In the genomic region with DNA sequence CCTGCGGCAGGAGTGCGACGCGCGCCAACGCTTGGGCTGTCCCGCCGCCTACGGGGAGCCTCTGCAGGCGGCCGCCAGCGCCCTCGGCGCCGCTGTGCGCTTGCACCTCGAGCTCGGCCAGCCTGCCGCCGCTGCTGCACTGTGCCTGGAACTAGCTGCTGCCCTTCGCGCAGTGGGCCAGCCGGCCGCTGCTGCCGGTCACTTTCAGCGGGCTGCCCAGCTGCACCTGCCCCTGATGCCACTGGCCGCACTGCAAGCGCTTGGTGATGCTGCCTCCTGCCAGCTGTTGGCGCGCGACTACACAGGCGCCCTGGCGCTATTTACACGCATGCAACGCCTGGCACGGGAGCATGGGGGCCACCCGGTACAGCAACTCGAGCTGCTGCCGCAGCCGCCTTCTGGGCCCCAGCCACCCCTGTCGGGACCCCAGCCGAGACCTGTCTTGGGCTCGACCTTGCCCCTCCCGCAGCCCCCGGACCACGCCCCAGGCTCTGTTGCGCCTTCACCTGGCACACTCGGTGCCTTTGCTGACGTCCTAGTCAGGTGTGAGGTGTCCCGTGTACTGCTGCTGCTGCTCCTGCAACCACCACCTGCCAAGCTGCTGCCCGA, we compare ENCODE assay signal across 8 mouse cellular contexts. TPM values are rescaled to one million over a fixed set of nuclear protein-coding genes. Genes with fewer than 3 reads are reported as not detected.
A peak's percentile ranks its signal among the peaks of the same experiment; 100 is the strongest.
DNase-seq lines count a peak whose midpoint lies in the region; ATAC-seq and TF ChIP-seq lines count a peak whose summit lies in the region.

No protein-coding gene starts in this region.

- peak; percentile 17; the same call in 1 of the 2 replicates for TF ChIP-seq CTCF in kidney, postnatal 0 days (IDR thresholded peaks at IDR 0.05; ENCODE audit: low read depth)
- TF ChIP-seq CTCF in liver, postnatal 0 days (IDR thresholded peaks at IDR 0.05; ENCODE audit: low read depth) = 0 out of 2 replicates have a peak, but pooled peaks have one; percentile 15

- H3K27me3 ChIP-seq in embryonic facial prominence, embryonic 13.5 days = peaks cover 15% of the 10 kb centered on the region
- H3K27me3 ChIP-seq in heart, embryonic 10.5 days (ENCODE audit: insufficient read depth, poor library complexity, severe bottlenecking) = peaks cover 18% of the 10 kb centered on the region
- no peaks in the 10 kb centered on the region for H3K27me3 ChIP-seq in kidney, postnatal 0 days (ENCODE audit: insufficient read depth, low read length)
- H3K27me3 ChIP-seq in liver, postnatal 0 days (ENCODE audit: insufficient read depth, low read length) = no peaks in the 10 kb centered on the region
- no peaks in the 10 kb centered on the region for H3K27me3 ChIP-seq in neural tube, embryonic 12.5 days (replicated peaks)
- no peaks in the 10 kb centered on the region for H3K27me3 ChIP-seq in stomach, embryonic 16.5 days (ENCODE audit: control insufficient read depth, insufficient read depth, low read length)

- peak; percentile 56 for ATAC-seq in embryonic facial prominence, embryonic 13.5 days (ENCODE audit: insufficient number of reproducible peaks, insufficient read depth, low FRiP score, low TSS enrichment, low read depth)
- peak; percentile 80 for ATAC-seq in kidney, postnatal 0 days (replicated peaks; ENCODE audit: low FRiP score, low read depth)
- ATAC-seq in liver, postnatal 0 days = peak; percentile 49
- peak; percentile 69 for ATAC-seq in neural tube, embryonic 12.5 days (ENCODE audit: low FRiP score, low read depth)
- ATAC-seq in stomach, embryonic 16.5 days (ENCODE audit: insufficient read depth, low FRiP score) = peak; percentile 56; the same call in 1 of the 2 replicates

- 25% methylated on average over 48 of the region's 51 CpGs for WGBS in embryonic facial prominence, embryonic 13.5 days
- WGBS in heart, embryonic 10.5 days = 18% methylated on average over 50 of the region's 51 CpGs
- WGBS in kidney, postnatal 0 days = 33% methylated on average over 46 of the region's 51 CpGs
- WGBS in liver, postnatal 0 days (ENCODE audit: insufficient replicate concordance) = 19% methylated on average over 31 of the region's 51 CpGs
- 21% methylated on average over 51 of the region's 51 CpGs for WGBS in neural tube, embryonic 12.5 days
- WGBS in stomach, embryonic 16.5 days = 9% methylated on average over 39 of the region's 51 CpGs

- H3K27ac ChIP-seq in embryonic facial prominence, embryonic 13.5 days = peak overlapping the region; percentile 82
- peak overlapping the region; percentile 89 for H3K27ac ChIP-seq in heart, embryonic 10.5 days
- H3K27ac ChIP-seq in kidney, postnatal 0 days = peak overlapping the region; percentile 92
- H3K27ac ChIP-seq in liver, postnatal 0 days (ENCODE audit: low read depth) = peak overlapping the region; percentile 86
- H3K27ac ChIP-seq in neural tube, embryonic 12.5 days = peak overlapping the region; percentile 82; the same call in 1 of the 2 replicates
- peak overlapping the region; percentile 89 for H3K27ac ChIP-seq in stomach, embryonic 16.5 days (ENCODE audit: low read length)

- peak overlapping the region; percentile 74 for H3K9ac ChIP-seq in embryonic facial prominence, embryonic 13.5 days
- peak overlapping the region; percentile 71 for H3K9ac ChIP-seq in kidney, postnatal 0 days (ENCODE audit: low read depth, low read length)
- peak overlapping the region; percentile 71 for H3K9ac ChIP-seq in liver, postnatal 0 days (replicated peaks)
- H3K9ac ChIP-seq in neural tube, embryonic 12.5 days = peak overlapping the region; percentile 69
- H3K9ac ChIP-seq in stomach, embryonic 16.5 days (ENCODE audit: low read length) = peak overlapping the region; percentile 77

- H3K4me2 ChIP-seq in embryonic facial prominence, embryonic 13.5 days = peak overlapping the region; percentile 80
- H3K4me2 ChIP-seq in kidney, postnatal 0 days (ENCODE audit: low read length) = peak overlapping the region; percentile 70
- H3K4me2 ChIP-seq in liver, postnatal 0 days (ENCODE audit: low read depth, low read length) = peak overlapping the region; percentile 82
- peak overlapping the region; percentile 81 for H3K4me2 ChIP-seq in neural tube, embryonic 12.5 days (replicated peaks)
- peak overlapping the region; percentile 66 for H3K4me2 ChIP-seq in stomach, embryonic 16.5 days (ENCODE audit: low read depth, low read length)

- H3K4me1 ChIP-seq in embryonic facial prominence, embryonic 13.5 days = no peaks in the 10 kb centered on the region
- no peaks in the 10 kb centered on the region for H3K4me1 ChIP-seq in heart, embryonic 10.5 days
- H3K4me1 ChIP-seq in kidney, postnatal 0 days (replicated peaks; ENCODE audit: insufficient read depth, low read length) = no peaks in the 10 kb centered on the region
- H3K4me1 ChIP-seq in liver, postnatal 0 days (ENCODE audit: insufficient read depth) = peaks cover 4% of the 10 kb centered on the region; the same call in 1 of the 2 replicates
- no peaks in the 10 kb centered on the region for H3K4me1 ChIP-seq in neural tube, embryonic 12.5 days
- H3K4me1 ChIP-seq in stomach, embryonic 16.5 days (ENCODE audit: control insufficient read depth, insufficient read depth, low read length) = no peaks in the 10 kb centered on the region

- no peak for TF ChIP-seq EP300 in liver, postnatal 0 days (IDR thresholded peaks at IDR 0.05; ENCODE audit: low read depth)

- no peaks in the 10 kb centered on the region for H3K36me3 ChIP-seq in embryonic facial prominence, embryonic 13.5 days
- H3K36me3 ChIP-seq in heart, embryonic 10.5 days = no peaks in the 10 kb centered on the region
- H3K36me3 ChIP-seq in kidney, postnatal 0 days (ENCODE audit: insufficient read depth, low read length) = no peaks in the 10 kb centered on the region
- no peaks in the 10 kb centered on the region for H3K36me3 ChIP-seq in liver, postnatal 0 days (replicated peaks; ENCODE audit: insufficient read depth, low read length)
- H3K36me3 ChIP-seq in neural tube, embryonic 12.5 days = no peaks in the 10 kb centered on the region
- H3K36me3 ChIP-seq in stomach, embryonic 16.5 days (ENCODE audit: control insufficient read depth, insufficient read depth, low read length) = no peaks in the 10 kb centered on the region

- H3K9me3 ChIP-seq in embryonic facial prominence, embryonic 13.5 days = no peaks in the 10 kb centered on the region
- no peaks in the 10 kb centered on the region for H3K9me3 ChIP-seq in heart, embryonic 10.5 days
- H3K9me3 ChIP-seq in kidney, postnatal 0 days (replicated peaks; ENCODE audit: low read length) = no peaks in the 10 kb centered on the region
- H3K9me3 ChIP-seq in liver, postnatal 0 days (ENCODE audit: low read length) = no peaks in the 10 kb centered on the region
- H3K9me3 ChIP-seq in neural tube, embryonic 12.5 days = no peaks in the 10 kb centered on the region
- no peaks in the 10 kb centered on the region for H3K9me3 ChIP-seq in stomach, embryonic 16.5 days (replicated peaks; ENCODE audit: control insufficient read depth, low read length)

- peak overlapping the region; percentile 57 for H3K4me3 ChIP-seq in embryonic facial prominence, embryonic 13.5 days
- H3K4me3 ChIP-seq in heart, embryonic 10.5 days = peak overlapping the region; percentile 72
- peak overlapping the region; percentile 59 for H3K4me3 ChIP-seq in kidney, postnatal 0 days (replicated peaks; ENCODE audit: low read depth, low read length)
- H3K4me3 ChIP-seq in liver, postnatal 0 days (ENCODE audit: low read depth, low read length) = peak overlapping the region; percentile 64
- H3K4me3 ChIP-seq in neural tube, embryonic 12.5 days = peak overlapping the region; percentile 59
- peak overlapping the region; percentile 63 for H3K4me3 ChIP-seq in stomach, embryonic 16.5 days (replicated peaks; ENCODE audit: low read length)

- DNase-seq in 3134 (ENCODE audit: extremely low read depth, insufficient read length, low spot score) = peak; percentile 79
- peak; percentile 64 for DNase-seq in adrenal gland, postnatal 10 days
- peak; percentile 76 for DNase-seq in heart, embryonic 10.5 days (ENCODE audit: low spot score)
- DNase-seq in kidney, postnatal 0 days (ENCODE audit: low spot score) = peak; percentile 27
- peak; percentile 49 for DNase-seq in liver, postnatal 0 days

RNA-seq across cellular contexts. Expression of a gene that starts 0.6 kb away (rescaled TPM):
- 1 to 10 TPM; 7.3 to 7.8 TPM for total RNA-seq in adrenal gland, postnatal 10 days (2021)
- polyA plus RNA-seq in embryonic facial prominence, embryonic 13.5 days (2015; fragmentation: Nextera tagmentation; extraction: Ambion mirVana) = 8.8 and 9.3 TPM in 2 replicates
- polyA plus RNA-seq in heart, embryonic 10.5 days (2016; fragmentation: Nextera tagmentation; extraction: Ambion mirVana) = 7.6 and 8.1 TPM in 2 replicates
- 15.1 and 16.6 TPM in 2 replicates for polyA plus RNA-seq in kidney, postnatal 0 days (2015; fragmentation: Nextera tagmentation; extraction: Ambion mirVana)
- 5.6 and 5.7 TPM in 2 replicates for polyA plus RNA-seq in liver, postnatal 0 days (2015; fragmentation: Nextera tagmentation; extraction: Ambion mirVana)
- polyA plus RNA-seq in neural tube, embryonic 12.5 days (2016; fragmentation: Nextera tagmentation; extraction: Ambion mirVana) = 23.9 and 26.1 TPM in 2 replicates
- polyA plus RNA-seq in stomach, embryonic 16.5 days (2015; fragmentation: Nextera tagmentation; extraction: Ambion mirVana) = 12.8 and 14.7 TPM in 2 replicates

RNA-seq across cellular contexts. Expression of a gene that starts 14.2 kb away (rescaled TPM):
- total RNA-seq in adrenal gland, postnatal 10 days (2021) = under 1 TPM; 0.66 to 0.76 TPM
- 0.85 TPM in 1 of 2 replicates, not detected in the other for polyA plus RNA-seq in embryonic facial prominence, embryonic 13.5 days (2015; fragmentation: Nextera tagmentation; extraction: Ambion mirVana)
- polyA plus RNA-seq in heart, embryonic 10.5 days (2016; fragmentation: Nextera tagmentation; extraction: Ambion mirVana) = 0.25 and 0.34 TPM in 2 replicates
- 0.14 TPM in 1 of 2 replicates, not detected in the other for polyA plus RNA-seq in kidney, postnatal 0 days (2015; fragmentation: Nextera tagmentation; extraction: Ambion mirVana)
- polyA plus RNA-seq in liver, postnatal 0 days (2015; fragmentation: Nextera tagmentation; extraction: Ambion mirVana) = 0.25 and 0.29 TPM in 2 replicates
- polyA plus RNA-seq in neural tube, embryonic 12.5 days (2016; fragmentation: Nextera tagmentation; extraction: Ambion mirVana) = 0.57 TPM in 1 of 2 replicates, not detected in the other
- polyA plus RNA-seq in stomach, embryonic 16.5 days (2015; fragmentation: Nextera tagmentation; extraction: Ambion mirVana) = 0.67 and 0.93 TPM in 2 replicates

RNA-seq across cellular contexts. Expression of a gene that starts 14.6 kb away (rescaled TPM):
- total RNA-seq in adrenal gland, postnatal 10 days (2021) = under 1 TPM in 1 of 2 experiments, not detected in 1; 0.60 TPM
- 0.52 and 0.70 TPM in 2 replicates for polyA plus RNA-seq in embryonic facial prominence, embryonic 13.5 days (2015; fragmentation: Nextera tagmentation; extraction: Ambion mirVana)
- 0.74 and 0.83 TPM in 2 replicates for polyA plus RNA-seq in heart, embryonic 10.5 days (2016; fragmentation: Nextera tagmentation; extraction: Ambion mirVana)
- 2.8 TPM in 1 of 2 replicates, not detected in the other for polyA plus RNA-seq in kidney, postnatal 0 days (2015; fragmentation: Nextera tagmentation; extraction: Ambion mirVana)
- 0.85 and 1.1 TPM in 2 replicates for polyA plus RNA-seq in liver, postnatal 0 days (2015; fragmentation: Nextera tagmentation; extraction: Ambion mirVana)
- 0.37 and 0.57 TPM in 2 replicates for polyA plus RNA-seq in neural tube, embryonic 12.5 days (2016; fragmentation: Nextera tagmentation; extraction: Ambion mirVana)
- polyA plus RNA-seq in stomach, embryonic 16.5 days (2015; fragmentation: Nextera tagmentation; extraction: Ambion mirVana) = 0.90 and 1.8 TPM in 2 replicates

RNA-seq across cellular contexts. Expression of a gene that starts 36.5 kb away (rescaled TPM):
- total RNA-seq in adrenal gland, postnatal 10 days (2021) = not detected
- polyA plus RNA-seq in embryonic facial prominence, embryonic 13.5 days (2015; fragmentation: Nextera tagmentation; extraction: Ambion mirVana) = 0.15 TPM in 1 of 2 replicates, not detected in the other
- not detected in 2 replicates for polyA plus RNA-seq in heart, embryonic 10.5 days (2016; fragmentation: Nextera tagmentation; extraction: Ambion mirVana)
- polyA plus RNA-seq in kidney, postnatal 0 days (2015; fragmentation: Nextera tagmentation; extraction: Ambion mirVana) = 0.09 TPM in 1 of 2 replicates, not detected in the other
- polyA plus RNA-seq in liver, postnatal 0 days (2015; fragmentation: Nextera tagmentation; extraction: Ambion mirVana) = not detected in 2 replicates
- polyA plus RNA-seq in neural tube, embryonic 12.5 days (2016; fragmentation: Nextera tagmentation; extraction: Ambion mirVana) = 0.60 and 0.82 TPM in 2 replicates
- not detected in 2 replicates for polyA plus RNA-seq in stomach, embryonic 16.5 days (2015; fragmentation: Nextera tagmentation; extraction: Ambion mirVana)

RNA-seq across cellular contexts. Expression of a gene that starts 36.7 kb away (rescaled TPM):
- total RNA-seq in adrenal gland, postnatal 10 days (2021) = 1 to 10 TPM; 4.6 to 7.8 TPM
- 10.7 and 11.3 TPM in 2 replicates for polyA plus RNA-seq in embryonic facial prominence, embryonic 13.5 days (2015; fragmentation: Nextera tagmentation; extraction: Ambion mirVana)
- polyA plus RNA-seq in heart, embryonic 10.5 days (2016; fragmentation: Nextera tagmentation; extraction: Ambion mirVana) = 6.0 and 9.8 TPM in 2 replicates
- 1.2 and 26.3 TPM in 2 replicates for polyA plus RNA-seq in kidney, postnatal 0 days (2015; fragmentation: Nextera tagmentation; extraction: Ambion mirVana)
- 0.80 and 2.0 TPM in 2 replicates for polyA plus RNA-seq in liver, postnatal 0 days (2015; fragmentation: Nextera tagmentation; extraction: Ambion mirVana)
- 18.7 and 21.4 TPM in 2 replicates for polyA plus RNA-seq in neural tube, embryonic 12.5 days (2016; fragmentation: Nextera tagmentation; extraction: Ambion mirVana)
- polyA plus RNA-seq in stomach, embryonic 16.5 days (2015; fragmentation: Nextera tagmentation; extraction: Ambion mirVana) = 9.6 and 12.5 TPM in 2 replicates

Comparison
In these comparisons a context has a peak if more than half of its experiments do, and no peak if none do; other contexts are left out.
1. Peak in every context shown above with its lines: DNase-seq, ATAC-seq, H3K4me3 ChIP-seq and H3K27ac ChIP-seq.
2. DNase-seq: peak in every context shown above with its lines; median percentile 79 in 3134; 76 in heart, embryonic 10.5 days; 64 in adrenal gland, postnatal 10 days; 49 in liver, postnatal 0 days; 27 in kidney, postnatal 0 days.